Mouse (Mus musculus): ENCODE results near the gene Enox1.

DNA sequence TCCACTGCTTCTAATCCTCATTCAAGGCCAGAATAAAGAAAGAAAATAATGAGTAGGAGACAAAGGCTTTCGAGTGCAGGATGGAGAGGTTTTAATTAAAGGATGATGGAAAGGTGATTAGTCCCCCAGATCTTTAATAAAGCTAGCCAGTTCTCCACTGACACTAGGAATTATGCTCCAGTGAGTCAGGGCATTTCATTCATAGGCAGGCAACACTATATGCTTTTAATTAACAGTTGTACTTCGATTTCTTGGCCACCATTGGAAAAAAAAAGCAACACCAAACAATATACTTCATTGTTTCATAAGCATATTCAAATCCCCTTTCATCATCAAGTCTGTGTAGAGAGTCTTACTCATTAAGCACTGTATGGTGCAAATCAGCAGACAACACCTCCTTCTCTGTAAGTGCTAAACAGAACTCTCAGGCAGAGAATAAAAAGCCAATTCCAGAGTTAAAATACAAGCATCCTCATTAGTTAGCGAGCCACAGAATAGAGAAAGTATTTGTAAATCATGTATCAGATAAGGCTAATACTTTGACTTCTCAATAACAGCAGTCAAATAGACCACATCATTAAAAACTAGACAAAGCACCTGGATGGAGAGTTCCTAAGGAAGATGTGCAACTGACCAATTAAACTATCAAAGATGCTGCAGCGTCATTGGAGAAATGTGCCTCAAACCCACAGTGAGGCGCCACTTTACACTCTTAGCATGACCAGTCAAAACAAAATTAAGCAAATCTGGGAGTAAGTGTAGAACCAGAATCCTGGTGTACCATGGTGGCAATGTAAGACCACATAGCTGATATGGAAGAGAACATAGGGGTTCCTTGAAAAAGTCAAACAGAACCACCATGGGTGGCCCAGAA lies 249.9 kb downstream of the Enox1 start:
- TF ChIP-seq TAL1 (IDR thresholded peaks at IDR 0.05; ENCODE audit: low read length) (no peak), GATA1 (IDR thresholded peaks at IDR 0.05; ENCODE audit: low read length) (no peak)
